Mouse (Mus musculus): ENCODE measurements around the gene Htr7. TPM values are rescaled to one million over a fixed set of nuclear protein-coding genes. Genes with fewer than 3 reads are reported as not detected.

The Htr7 gene
- 0.09 and 2.5 TPM in 2 replicates for polyA plus RNA-seq (2012; ENCODE audit: insufficient read depth, low replicate concordance)

GRCm38 (mm10) chr19:36057231-36057811 lies at the start of gene Htr7:
Gene Htr7, minus strand, starts transcription at chr19:36057507.
- no peak for TF ChIP-seq FLI1 (IDR thresholded peaks at IDR 0.05; ENCODE audit: low read length)
- no peak for TF ChIP-seq GATA1 (IDR thresholded peaks at IDR 0.05; ENCODE audit: borderline replicate concordance, low read length)
- Histone ChIP-seq H3K4me3 (replicated peaks) (peak within 1 kb of the TSS; percentile 91), H3K27me3 (replicated peaks) (peaks cover 44% of the 10 kb centered on the region), H3K4me1 (peaks cover 13% of the 10 kb centered on the region), H3K36me3 (replicated peaks; ENCODE audit: low read length) (no peaks in the 10 kb centered on the region), H3K9me3 (peaks cover 17% of the 10 kb centered on the region)

DNA sequence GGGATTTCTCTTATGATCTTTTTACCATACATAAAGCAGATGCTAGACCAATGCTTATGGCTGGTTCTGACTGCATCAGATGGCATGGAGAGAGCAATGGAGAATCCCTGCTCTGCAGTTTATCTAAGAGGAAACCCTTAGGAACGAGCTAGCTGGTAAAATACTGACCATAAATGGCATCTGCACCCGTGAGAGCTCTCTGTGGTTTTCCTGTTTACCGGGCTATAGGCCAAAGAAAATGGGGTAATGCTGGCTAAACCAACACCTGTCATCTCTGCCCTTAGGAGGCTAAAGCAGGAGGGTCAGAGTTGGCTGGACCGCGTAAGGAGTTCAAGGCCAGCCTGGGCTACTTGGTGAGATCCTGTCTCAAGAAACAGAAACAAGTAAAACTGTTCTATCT lies 46.6 kb upstream of the Htr7 start:
- Histone ChIP-seq H3K9me3 (no peaks in the 10 kb centered on the region), H3K36me3 (replicated peaks; ENCODE audit: low read length) (peaks cover 64% of the 10 kb centered on the region), H3K27me3 (replicated peaks) (no peaks in the 10 kb centered on the region), H3K4me1 (peaks cover 14% of the 10 kb centered on the region), H3K4me3 (replicated peaks) (no peak overlapping the region)
- TF ChIP-seq GATA1 (IDR thresholded peaks at IDR 0.05; ENCODE audit: borderline replicate concordance, low read length) (no peak), FLI1 (IDR thresholded peaks at IDR 0.05; ENCODE audit: low read length) (no peak)

- TF ChIP-seq FLI1 (IDR thresholded peaks at IDR 0.05; ENCODE audit: low read length), result no peak
- TF ChIP-seq GATA1 (IDR thresholded peaks at IDR 0.05; ENCODE audit: borderline replicate concordance, low read length), result no peak
- Histone ChIP-seq H3K9me3 (no peaks in the 10 kb centered on the region), H3K4me1 (peaks cover 18% of the 10 kb centered on the region), H3K36me3 (replicated peaks; ENCODE audit: low read length) (peaks cover 95% of the 10 kb centered on the region), H3K4me3 (replicated peaks) (no peak overlapping the region), H3K27me3 (replicated peaks) (no peaks in the 10 kb centered on the region)
Measured at GRCm38 (mm10) chr19:36098916-36099315, 41.6 kb upstream of the Htr7 start.

DNA sequence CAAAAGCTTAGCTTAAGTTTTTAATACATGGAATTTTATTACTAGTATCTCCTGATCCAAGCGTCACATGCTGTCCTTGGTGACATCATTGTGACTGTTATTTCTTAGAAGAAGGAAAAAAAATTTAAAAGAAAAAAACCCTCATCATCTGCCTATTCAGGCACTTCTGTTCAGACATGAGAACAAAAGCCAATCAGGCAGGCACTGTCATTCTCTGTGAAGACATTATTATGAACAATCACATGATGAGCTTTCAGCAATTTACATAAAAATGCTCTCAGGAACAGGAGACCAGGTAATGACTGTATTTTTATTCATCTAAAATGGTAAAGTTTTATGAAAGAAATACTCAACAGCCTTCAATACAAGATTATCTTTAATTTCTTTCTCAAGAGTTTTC lies 41.0 kb upstream of the Htr7 start:
- no peaks in the 10 kb centered on the region for H3K9me3 ChIP-seq
- peaks cover 95% of the 10 kb centered on the region for H3K36me3 ChIP-seq (replicated peaks; ENCODE audit: low read length)
- TF ChIP-seq FLI1 (IDR thresholded peaks at IDR 0.05; ENCODE audit: low read length), result no peak
- no peak for TF ChIP-seq GATA1 (IDR thresholded peaks at IDR 0.05; ENCODE audit: borderline replicate concordance, low read length)
- H3K27me3 ChIP-seq (replicated peaks), result no peaks in the 10 kb centered on the region
- H3K4me1 ChIP-seq, result peaks cover 12% of the 10 kb centered on the region
- H3K4me3 ChIP-seq (replicated peaks), result no peak overlapping the region

- H3K36me3 ChIP-seq (replicated peaks; ENCODE audit: low read length), result peaks cover 96% of the 10 kb centered on the region
Measured at GRCm38 (mm10) chr19:36097194-36097593, 39.9 kb upstream of the Htr7 start.

DNA sequence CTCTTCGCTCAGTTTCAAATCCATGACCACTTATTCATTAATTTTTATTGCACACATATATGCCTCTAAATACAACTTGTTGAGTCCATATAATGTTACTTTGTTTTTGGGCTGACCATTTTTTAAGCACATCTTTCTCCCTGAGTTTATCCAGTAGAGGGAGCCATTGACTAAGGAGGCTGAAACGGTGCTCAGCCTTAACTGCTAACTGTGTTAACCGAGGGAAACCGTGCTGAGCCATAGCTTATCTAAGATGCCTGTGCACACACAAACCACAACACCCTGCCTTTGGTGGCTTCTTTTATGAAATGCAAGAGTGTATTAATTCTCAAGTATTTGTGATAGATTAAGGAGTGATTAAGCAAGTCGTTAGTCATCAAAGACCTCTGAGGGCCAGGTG lies 33.5 kb upstream of the Htr7 start:
- no peak overlapping the region for H3K4me3 ChIP-seq (replicated peaks)
- H3K36me3 ChIP-seq (replicated peaks; ENCODE audit: low read length), result peaks cover 85% of the 10 kb centered on the region
- H3K27me3 ChIP-seq (replicated peaks), result no peaks in the 10 kb centered on the region
- no peaks in the 10 kb centered on the region for H3K9me3 ChIP-seq
- peaks cover 5% of the 10 kb centered on the region; the same call in 1 of the 2 replicates for H3K4me1 ChIP-seq
- no peak for TF ChIP-seq GATA1 (IDR thresholded peaks at IDR 0.05; ENCODE audit: borderline replicate concordance, low read length)
- no peak for TF ChIP-seq FLI1 (IDR thresholded peaks at IDR 0.05; ENCODE audit: low read length)

More at GRCm38 (mm10) chr19:36097194-36097593, 39.9 kb upstream of the Htr7 start:
- H3K4me1 ChIP-seq, result peaks cover 8% of the 10 kb centered on the region
- no peaks in the 10 kb centered on the region for H3K9me3 ChIP-seq
- H3K27me3 ChIP-seq (replicated peaks), result no peaks in the 10 kb centered on the region
- TF ChIP-seq GATA1 (IDR thresholded peaks at IDR 0.05; ENCODE audit: borderline replicate concordance, low read length) (no peak), FLI1 (IDR thresholded peaks at IDR 0.05; ENCODE audit: low read length) (no peak)
- no peak overlapping the region for H3K4me3 ChIP-seq (replicated peaks)

GRCm38 (mm10) chr19:36083262-36084225 lies 26.2 kb upstream of the Htr7 start, which contains the start of gene Rpp30:
Gene Rpp30, plus strand, starts transcription at chr19:36083716.
- peaks cover 18% of the 10 kb centered on the region for H3K4me1 ChIP-seq
- H3K4me3 ChIP-seq (replicated peaks), result peak within 1 kb of the TSS; percentile 96
- no peaks in the 10 kb centered on the region for H3K27me3 ChIP-seq (replicated peaks)
- peaks cover 17% of the 10 kb centered on the region for H3K36me3 ChIP-seq (replicated peaks; ENCODE audit: low read length)
- no peaks in the 10 kb centered on the region for H3K9me3 ChIP-seq
- TF ChIP-seq FLI1 (IDR thresholded peaks at IDR 0.05; ENCODE audit: low read length) (no peak), GATA1 (IDR thresholded peaks at IDR 0.05; ENCODE audit: borderline replicate concordance, low read length) (no peak)

DNA sequence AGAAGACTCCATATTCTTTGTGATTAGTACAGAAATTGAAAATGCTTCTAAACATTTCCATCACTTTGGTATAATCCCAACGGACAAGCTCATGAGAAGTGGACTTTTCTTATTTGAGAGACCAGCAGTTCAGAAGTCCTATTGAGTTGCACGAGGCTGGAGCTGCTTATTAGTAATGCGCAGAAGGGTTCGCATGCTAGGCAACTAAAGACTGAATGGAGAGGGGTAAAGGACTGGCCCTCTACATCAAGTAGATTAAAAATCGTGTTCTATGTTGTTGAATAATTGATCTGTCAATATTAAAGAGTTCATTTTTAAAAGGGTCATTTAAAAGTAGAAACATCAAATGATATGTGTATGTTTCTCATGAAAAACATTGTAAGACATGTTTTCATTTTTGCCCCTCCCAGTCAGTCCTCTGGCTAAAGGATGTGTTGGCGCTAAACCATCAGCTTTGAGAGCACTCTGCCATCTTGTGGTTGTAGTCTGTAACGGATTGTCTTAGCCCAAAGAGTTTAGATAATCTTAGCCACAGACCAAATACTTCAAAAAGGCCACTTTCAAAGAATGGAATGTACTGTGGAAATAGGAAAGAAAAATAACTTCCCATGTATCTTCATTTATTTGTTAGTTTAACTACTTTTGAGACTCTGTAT lies 25.4 kb upstream of the Htr7 start:
- Histone ChIP-seq H3K4me3 (replicated peaks) (peak overlapping the region; percentile 96), H3K9me3 (no peaks in the 10 kb centered on the region), H3K27me3 (replicated peaks) (no peaks in the 10 kb centered on the region), H3K4me1 (peaks cover 18% of the 10 kb centered on the region), H3K36me3 (replicated peaks; ENCODE audit: low read length) (peaks cover 9% of the 10 kb centered on the region)
- TF ChIP-seq GATA1 (IDR thresholded peaks at IDR 0.05; ENCODE audit: borderline replicate concordance, low read length) (no peak), FLI1 (IDR thresholded peaks at IDR 0.05; ENCODE audit: low read length) (no peak)

DNA sequence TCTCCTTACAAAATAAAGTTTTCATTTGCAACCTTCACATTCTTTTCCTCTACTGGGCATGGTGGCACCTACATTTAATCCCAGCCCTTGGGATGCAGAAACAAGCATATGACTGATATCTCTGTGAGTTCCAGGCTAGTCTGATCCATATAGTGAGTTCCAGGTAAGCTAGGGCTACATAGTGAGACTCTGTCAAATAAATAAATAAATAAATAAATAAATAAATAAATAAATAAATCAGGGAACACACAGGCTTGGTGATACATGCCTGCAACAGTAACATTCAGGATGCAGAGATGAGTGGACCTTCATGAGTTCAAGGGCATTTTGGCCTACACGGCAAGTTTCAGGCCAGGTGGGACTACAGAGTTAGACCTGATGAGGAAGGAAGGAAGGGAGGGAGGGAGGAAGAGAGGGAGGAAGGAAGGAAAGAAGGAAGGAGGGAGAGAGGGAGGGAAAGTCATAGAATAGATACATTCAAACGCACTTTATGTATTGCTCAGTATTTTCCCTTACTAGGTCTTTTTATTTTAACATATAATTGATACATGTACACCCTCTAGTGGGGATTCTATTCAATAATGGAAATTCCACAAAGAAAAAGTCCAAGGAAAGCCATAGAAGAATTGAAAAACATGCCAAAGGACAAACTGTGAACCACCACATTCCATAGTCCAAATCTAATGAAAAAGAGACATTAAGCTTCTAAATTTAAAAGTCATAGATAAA lies 5.7 kb upstream of the Htr7 start:
- no peak for TF ChIP-seq FLI1 (IDR thresholded peaks at IDR 0.05; ENCODE audit: low read length)
- no peak for TF ChIP-seq GATA1 (IDR thresholded peaks at IDR 0.05; ENCODE audit: borderline replicate concordance, low read length)
- Histone ChIP-seq H3K27me3 (replicated peaks) (peaks cover 11% of the 10 kb centered on the region), H3K4me3 (replicated peaks) (no peak overlapping the region), H3K9me3 (peaks cover 4% of the 10 kb centered on the region), H3K36me3 (replicated peaks; ENCODE audit: low read length) (no peaks in the 10 kb centered on the region), H3K4me1 (no peaks in the 10 kb centered on the region)

Measured in megakaryocyte, embryonic 14.5 days (primary cell).